Mouse (Mus musculus) C2C12 (cell line): Measurements from ENCODE around the gene Hsd17b3. TPM values are rescaled to one million over a fixed set of nuclear protein-coding genes. Genes with fewer than 3 reads are reported as not detected.
A peak's percentile ranks its signal among the peaks of the same experiment; 100 is the strongest.

Experiments
- H3K27me3 ChIP-seq: one replicate; pipeline ENCODE4 v1.6.1; 2011; ENCODE audit not compliant: control insufficient read depth, insufficient read depth, insufficient read length
- H3K36me3 ChIP-seq: one replicate; pipeline ENCODE4 v1.6.1; 2011; ENCODE audit not compliant: control insufficient read depth, insufficient read depth
- H3K4me3 ChIP-seq: one replicate; pipeline ENCODE4 v1.5.1; 2011; ENCODE audit warnings: mild to moderate bottlenecking, control low read depth; ENCODE audit not compliant: poor library complexity, insufficient read depth, severe bottlenecking
- H3K79me2 ChIP-seq: one replicate; pipeline ENCODE4 v1.6.1; 2011; ENCODE audit not compliant: control insufficient read depth, insufficient read depth
- H3K79me3 ChIP-seq: one replicate; pipeline ENCODE4 v1.6.1; 2011; ENCODE audit warnings: low read depth, control low read depth
- H3ac ChIP-seq: one replicate; pipeline ENCODE3; 2011; ENCODE audit warnings: low read depth; ENCODE audit not compliant: control insufficient read depth, insufficient read length
- CEBPB ChIP-seq: IDR thresholded peaks from one replicate; pipeline ENCODE4 v1.6.1; 2011; ENCODE audit warnings: low read depth, mild to moderate bottlenecking, control low read depth, moderate library complexity
- CTCF ChIP-seq: IDR thresholded peaks from one replicate; pipeline ENCODE4 v1.5.1; 2011; ENCODE audit not compliant: control insufficient read depth, insufficient read depth, insufficient read length
- FOSL1 ChIP-seq: IDR thresholded peaks from one replicate; pipeline ENCODE4 v1.8.0; 2011; ENCODE audit warnings: mild to moderate bottlenecking, low read length; ENCODE audit not compliant: poor library complexity, insufficient read depth, severe bottlenecking
- MAX ChIP-seq: IDR thresholded peaks from one replicate; pipeline ENCODE4 v1.6.1; 2011; ENCODE audit warnings: mild to moderate bottlenecking, control low read depth
- MYOD1 ChIP-seq: IDR thresholded peaks from one replicate; pipeline ENCODE4 v1.6.1; 2011; ENCODE audit warnings: low read depth; ENCODE audit not compliant: control insufficient read depth, insufficient read length
- MYOG ChIP-seq: IDR thresholded peaks from one replicate; pipeline ENCODE4 v1.6.1; 2011; ENCODE audit not compliant: control insufficient read depth, insufficient read length; ENCODE audit errors: extremely low read depth
- USF1 ChIP-seq: IDR thresholded peaks from one replicate; pipeline ENCODE4 v1.6.1; 2011; ENCODE audit warnings: low read depth, mild to moderate bottlenecking, control low read depth, moderate library complexity
- polyA plus RNA-seq: library from polyadenylated mRNA; unstranded; fragments of >200 nt; fragmentation: generic; extraction: Trizol; gene quantifications from one replicate; pipeline ENCODE4 v1.2.1, GENCODE M21; 2012; ENCODE audit warnings: missing spikeins

Gene Hsd17b3
- polyA plus RNA-seq, 1 experiment = not detected

- H3ac ChIP-seq = no peak overlapping the region
- H3K4me3 ChIP-seq = no peak overlapping the region
- no peaks in the 10 kb centered on the region for H3K79me3 ChIP-seq
- peaks cover 5% of the 10 kb centered on the region for H3K27me3 ChIP-seq
- H3K79me2 ChIP-seq = no peaks in the 10 kb centered on the region
- no peak for TF ChIP-seq MAX
- TF ChIP-seq CTCF = peak; percentile 54
- no peak for TF ChIP-seq USF1
- no peak for TF ChIP-seq CEBPB
- no peak for TF ChIP-seq MYOG
- no peaks in the 10 kb centered on the region for H3K36me3 ChIP-seq
These were observed 52.7 kb downstream of the Hsd17b3 start for GRCm38 (mm10) chr13:64036079-64037011.

GRCm38 (mm10) chr13:64035036-64035435, 54.0 kb downstream of the Hsd17b3 start:
- Histone ChIP-seq H3K36me3 (no peaks in the 10 kb centered on the region), H3K79me2 (no peaks in the 10 kb centered on the region), H3K79me3 (no peaks in the 10 kb centered on the region), H3ac (no peak overlapping the region), H3K27me3 (peaks cover 5% of the 10 kb centered on the region), H3K4me3 (no peak overlapping the region)
- TF ChIP-seq MYOG (no peak), CEBPB (no peak), MYOD1 (no peak), CTCF (no peak), MAX (no peak), FOSL1 (no peak), USF1 (no peak)

GRCm38 (mm10) chr13:64033921-64034320, 55.1 kb downstream of the Hsd17b3 start:
- TF ChIP-seq MAX (no peak), CEBPB (no peak), FOSL1 (no peak), USF1 (no peak), CTCF (no peak)
- H3K27me3 ChIP-seq = peaks cover 5% of the 10 kb centered on the region
- no peaks in the 10 kb centered on the region for H3K36me3 ChIP-seq

GRCm38 (mm10) chr13:64033181-64033580, 55.8 kb downstream of the Hsd17b3 start:
- Histone ChIP-seq H3K27me3 (peaks cover 5% of the 10 kb centered on the region), H3K79me2 (no peaks in the 10 kb centered on the region), H3K4me3 (no peak overlapping the region), H3K79me3 (no peaks in the 10 kb centered on the region), H3ac (no peak overlapping the region), H3K36me3 (no peaks in the 10 kb centered on the region)
- TF ChIP-seq MYOG = no peak
- no peak for TF ChIP-seq CEBPB
- TF ChIP-seq MAX = no peak
- no peak for TF ChIP-seq CTCF
- TF ChIP-seq USF1 = no peak
- TF ChIP-seq FOSL1 = no peak
- no peak for TF ChIP-seq MYOD1

More at GRCm38 (mm10) chr13:64033921-64034320, 55.1 kb downstream of the Hsd17b3 start:
- no peak overlapping the region for H3K4me3 ChIP-seq
- no peaks in the 10 kb centered on the region for H3K79me3 ChIP-seq
- no peaks in the 10 kb centered on the region for H3K79me2 ChIP-seq
- no peak overlapping the region for H3ac ChIP-seq

GRCm38 (mm10) chr13:64031254-64031653, 57.8 kb downstream of the Hsd17b3 start:
- Histone ChIP-seq H3K4me3 (no peak overlapping the region), H3K79me2 (no peaks in the 10 kb centered on the region), H3K79me3 (no peaks in the 10 kb centered on the region), H3K27me3 (no peaks in the 10 kb centered on the region), H3K36me3 (no peaks in the 10 kb centered on the region), H3ac (no peak overlapping the region)
- no peak for TF ChIP-seq MYOG
- TF ChIP-seq USF1 = no peak
- TF ChIP-seq CTCF = no peak
- TF ChIP-seq MAX = no peak
- TF ChIP-seq MYOD1 = no peak
- no peak for TF ChIP-seq FOSL1
- TF ChIP-seq CEBPB = no peak
